Mouse (Mus musculus) lung, adult 18-20 months (tissue): Measurements from ENCODE around the gene Abhd16a.
"Not testable (repeated sequence)": the region's sequence is repeated elsewhere in the genome, so short reads cannot be mapped to it uniquely, and the experiment has no call there.

Experiments
- DNase-seq, 2 experiments: peaks; one replicate each; pipeline ENCODE4 v3.0.0; 2022; ENCODE audit warnings: mixed read lengths in 2 of 2

Abhd16a gene

GRCm38 (mm10) chr17:35123287-35123686 is 34.2 kb downstream of the Abhd16a start:
- DNase-seq, result not testable (repeated sequence)

GRCm38 (mm10) chr17:35124261-35124896 is 35.3 kb downstream of the Abhd16a start:
- not testable (repeated sequence) for DNase-seq

DNA sequence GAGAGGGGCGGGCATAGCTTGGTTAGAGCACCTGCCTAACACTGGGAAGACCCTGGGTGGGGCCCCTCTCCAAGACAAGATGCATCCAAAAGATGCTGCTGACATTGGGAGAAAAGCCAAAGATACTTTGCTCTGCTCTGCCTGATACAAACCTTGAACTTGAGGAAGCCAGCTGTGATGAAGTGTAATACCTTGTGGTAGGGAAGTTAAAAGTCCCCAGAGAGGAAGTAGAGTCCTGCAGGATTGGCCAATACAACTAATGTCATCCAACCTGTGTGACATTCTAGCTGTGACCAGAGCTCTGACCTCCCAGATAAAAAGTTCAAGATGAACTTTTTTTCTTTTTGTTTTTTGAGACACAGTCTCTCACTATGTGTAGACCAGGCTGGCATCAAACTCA is 36.0 kb downstream of the Abhd16a start:
- no peak for DNase-seq

DNA sequence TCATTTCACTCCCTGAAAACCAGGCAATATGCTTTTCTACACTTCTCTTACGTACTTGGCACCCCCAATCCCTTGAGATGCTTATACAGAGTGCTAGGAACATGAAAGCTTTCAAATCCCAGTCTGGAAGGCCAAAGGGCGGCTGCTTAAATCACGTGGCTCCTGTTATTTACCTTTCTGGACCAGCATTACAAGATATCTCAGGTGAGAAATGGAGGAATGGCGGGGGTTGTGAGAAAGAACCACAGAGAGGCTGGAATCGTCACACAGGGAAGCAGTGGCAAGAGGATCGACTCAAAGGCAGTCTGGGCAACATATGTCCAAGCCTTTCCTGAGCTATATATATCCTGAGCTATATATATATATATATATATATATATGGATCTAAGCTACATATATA is 36.5 kb downstream of the Abhd16a start:
- peak in 1 of 2 experiments; percentile 42 for DNase-seq

DNA sequence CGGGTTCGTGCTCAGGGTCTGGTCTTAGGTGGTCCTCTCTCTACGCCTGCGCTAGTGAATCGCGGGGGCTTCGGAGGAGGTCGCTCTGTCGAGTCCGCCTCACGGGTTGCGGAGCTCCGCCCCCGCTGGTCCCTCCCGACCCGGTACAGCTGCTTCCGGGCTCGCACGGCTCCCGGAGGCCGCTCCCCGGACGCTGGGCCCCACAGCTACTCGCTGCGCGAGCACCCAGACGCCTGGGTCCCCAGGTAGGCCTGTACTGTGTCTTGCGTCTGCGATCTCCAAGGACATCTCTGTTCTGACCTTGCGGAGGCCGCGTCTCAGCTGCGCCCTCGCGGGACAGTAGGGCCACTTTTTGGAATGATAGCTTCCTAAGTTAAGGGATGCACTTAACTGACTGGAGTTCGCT is 37.1 kb downstream of the Abhd16a start, which contains the start of gene D17H6S53E:
D17H6S53E (plus strand) TSS at position 168 of the 406 bp plus-strand sequence.
- DNase-seq, result peak; percentile 81 to 86

- no peak for DNase-seq
These were observed 38.0 kb downstream of the Abhd16a start for GRCm38 (mm10) chr17:35127017-35127416.

- DNase-seq, result no peak
These were observed 39.9 kb downstream of the Abhd16a start for GRCm38 (mm10) chr17:35128996-35129395.

DNA sequence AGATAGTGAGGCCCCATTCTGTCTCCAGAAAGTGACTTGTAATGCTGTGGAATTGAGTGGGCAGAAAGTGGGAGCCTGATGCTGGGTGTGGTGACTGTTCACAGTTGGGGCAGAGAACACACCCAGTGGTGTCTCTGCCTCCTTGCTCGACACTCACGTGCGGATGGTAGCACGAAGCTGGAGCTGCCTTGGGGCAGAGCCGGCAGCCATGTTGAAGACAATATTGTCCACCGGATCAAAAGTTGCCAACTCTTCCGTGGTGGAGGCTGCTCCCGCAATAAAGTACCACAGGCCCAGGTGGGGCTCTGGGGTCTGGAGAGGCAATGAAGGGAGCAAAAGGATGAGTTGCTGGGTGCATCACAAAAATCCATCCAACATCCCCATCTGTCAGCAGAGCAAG is 42.0 kb downstream of the Abhd16a start:
- DNase-seq, result no peak

DNA sequence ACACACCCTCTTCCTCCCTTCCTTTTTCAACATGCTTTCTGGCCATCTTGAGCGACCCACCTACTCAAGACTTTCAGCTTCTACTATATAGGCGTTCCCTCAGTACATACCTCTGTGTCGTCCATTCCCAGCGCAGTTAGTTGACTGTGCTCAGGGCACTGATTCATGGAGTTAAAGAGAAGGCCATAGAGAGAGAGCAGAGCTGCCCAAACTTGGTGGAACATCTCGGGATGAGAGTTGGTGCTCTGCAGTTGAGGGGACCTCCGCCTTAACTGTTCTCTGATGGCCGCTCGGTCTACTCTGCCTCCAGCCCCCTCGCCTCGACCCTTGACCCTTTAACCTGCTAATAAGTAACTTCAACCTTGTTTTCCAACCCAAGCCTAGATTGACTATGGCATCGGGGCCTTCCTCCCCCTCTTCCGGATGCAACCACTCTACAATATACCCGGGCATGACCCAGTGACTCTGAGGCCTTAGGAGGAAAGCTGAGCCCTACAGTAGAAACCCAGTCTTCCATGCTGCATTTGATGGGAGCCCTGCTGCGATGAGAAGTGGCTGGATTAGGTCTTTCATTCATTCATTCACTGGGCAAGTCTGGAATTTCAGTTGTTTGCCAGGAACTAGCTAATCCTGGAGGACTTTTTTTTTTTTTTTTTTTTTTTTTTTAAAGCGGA is 42.6 kb downstream of the Abhd16a start, which contains the start of gene Apom:
Apom (minus strand) TSS at position 551 of the 674 bp plus-strand sequence.
- DNase-seq, result no peak

DNA sequence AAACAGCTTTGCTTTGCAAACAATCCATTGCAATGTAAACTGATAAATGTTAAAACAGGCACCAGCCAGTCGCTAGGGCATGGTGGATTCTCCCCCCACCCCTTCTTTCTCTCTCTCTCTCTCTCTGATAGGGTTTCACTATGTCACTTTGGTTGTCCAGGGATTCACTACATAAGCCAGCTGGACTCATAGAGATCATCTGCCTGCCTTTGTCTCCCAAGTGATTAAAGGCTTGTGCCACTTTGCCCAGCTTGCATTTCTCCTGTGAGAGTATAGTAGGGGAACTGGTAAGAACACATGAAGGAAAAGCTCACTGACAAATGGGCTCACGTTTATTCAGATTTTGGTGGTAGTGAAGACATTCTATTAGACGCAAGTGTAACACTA is 43.1 kb downstream of the Abhd16a start:
- DNase-seq, result no peak

DNA sequence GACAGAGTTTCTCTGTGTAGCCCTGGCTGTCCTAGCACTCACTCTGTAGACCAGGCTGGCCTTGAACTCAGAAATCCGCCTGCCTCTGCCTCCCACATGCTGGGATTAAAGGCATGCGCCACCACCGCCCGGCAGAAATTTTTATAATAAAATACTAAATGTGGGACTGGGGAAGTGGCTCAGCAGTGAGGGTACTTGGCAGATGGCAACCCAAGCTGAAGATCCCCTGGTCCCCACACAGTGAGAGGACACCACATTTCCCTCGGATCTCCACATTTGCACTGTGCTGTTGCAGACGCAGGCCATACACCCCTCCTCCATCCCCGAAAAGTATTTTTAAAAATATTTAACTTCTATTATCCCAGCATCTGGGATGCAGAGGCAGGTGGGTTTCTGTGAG is 44.5 kb downstream of the Abhd16a start:
- no peak for DNase-seq

GRCm38 (mm10) chr17:35134801-35135590 is 45.9 kb downstream of the Abhd16a start, which contains the start of gene Bag6:
Bag6 (plus strand) TSS chr17:35135178.
- peak; percentile 91 to 93 for DNase-seq

- peak in 1 of 2 experiments; percentile 72 for DNase-seq
These were observed 46.7 kb downstream of the Abhd16a start for GRCm38 (mm10) chr17:35135591-35136320.

GRCm38 (mm10) chr17:35139269-35139668 is 50.2 kb downstream of the Abhd16a start:
- DNase-seq, result no peak

GRCm38 (mm10) chr17:35140490-35140996 is 51.5 kb downstream of the Abhd16a start:
- DNase-seq, result no peak

DNA sequence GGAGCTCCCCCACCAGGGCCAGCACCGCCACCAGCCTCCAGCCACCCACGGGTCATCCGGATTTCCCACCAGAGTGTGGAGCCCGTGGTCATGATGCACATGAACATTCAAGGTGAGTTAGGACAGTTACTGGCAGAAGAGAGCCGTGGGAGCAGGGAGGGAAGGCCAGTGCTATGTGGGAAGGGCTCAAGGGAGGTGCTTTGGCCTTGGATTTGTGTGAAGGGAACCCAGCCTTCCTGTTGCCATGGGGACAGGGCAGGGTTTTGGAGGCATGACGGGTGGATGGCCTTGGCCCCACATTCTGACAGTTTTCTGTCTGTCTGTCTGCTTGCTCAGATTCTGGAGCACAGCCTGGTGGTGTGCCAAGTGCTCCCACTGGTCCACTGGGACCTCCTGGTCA is 52.9 kb downstream of the Abhd16a start:
- no peak for DNase-seq

- DNase-seq, result no peak
These were observed 57.1 kb downstream of the Abhd16a start for GRCm38 (mm10) chr17:35146139-35146538.

DNA sequence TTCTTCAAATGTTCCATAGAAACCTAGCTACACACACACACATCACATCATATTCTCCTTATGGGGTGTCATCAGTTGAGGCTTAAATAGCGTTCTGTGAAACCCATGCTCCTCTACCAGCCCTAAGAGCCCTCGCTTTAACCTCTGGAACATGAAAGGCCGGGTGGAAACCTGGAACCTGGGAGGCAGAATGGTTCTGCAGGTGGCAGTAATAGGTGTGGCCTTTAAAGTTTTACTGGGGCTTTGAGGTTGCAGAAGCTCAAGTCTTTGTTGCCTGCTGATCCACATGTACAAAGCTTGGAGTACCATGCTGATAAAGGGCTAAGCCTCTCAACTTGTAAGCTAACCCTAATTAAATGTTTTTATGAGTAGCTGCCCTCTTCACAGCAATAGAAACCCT is 58.3 kb downstream of the Abhd16a start:
- no peak for DNase-seq

DNA sequence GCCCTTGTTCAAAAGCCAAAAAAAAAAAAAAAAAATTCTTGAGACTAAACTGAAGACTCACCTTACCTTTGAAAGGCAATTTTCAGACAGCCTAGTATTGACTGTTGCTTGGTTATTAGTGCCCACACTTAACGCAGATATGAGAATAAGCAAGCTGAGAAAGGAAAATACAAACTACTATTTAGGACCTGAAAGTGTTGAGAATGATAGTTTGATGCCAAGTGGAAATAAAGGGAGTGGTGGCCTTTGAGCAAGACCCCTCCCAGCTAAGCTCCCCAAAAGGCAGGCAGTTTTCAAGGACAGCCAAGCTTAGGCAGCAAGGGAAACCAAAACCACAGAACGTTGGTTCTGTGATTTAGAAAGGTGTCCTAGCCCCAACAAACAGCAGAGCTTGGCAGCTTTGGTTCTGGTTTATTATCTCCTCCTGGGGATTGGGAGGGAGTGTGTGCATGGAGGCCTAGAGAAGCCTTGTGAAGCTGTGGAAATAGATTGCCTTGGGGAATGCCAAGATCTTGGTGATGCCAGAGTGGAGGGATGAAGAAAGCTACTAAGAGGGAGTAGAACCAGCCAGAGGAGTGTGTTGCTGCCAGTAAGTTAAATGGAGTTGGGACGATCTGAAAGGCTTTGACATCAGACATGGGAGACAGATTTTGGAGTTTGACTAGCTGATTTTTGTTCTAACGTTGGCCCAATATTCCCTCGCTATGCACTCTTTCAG is 59.0 kb downstream of the Abhd16a start:
- no peak for DNase-seq

DNA sequence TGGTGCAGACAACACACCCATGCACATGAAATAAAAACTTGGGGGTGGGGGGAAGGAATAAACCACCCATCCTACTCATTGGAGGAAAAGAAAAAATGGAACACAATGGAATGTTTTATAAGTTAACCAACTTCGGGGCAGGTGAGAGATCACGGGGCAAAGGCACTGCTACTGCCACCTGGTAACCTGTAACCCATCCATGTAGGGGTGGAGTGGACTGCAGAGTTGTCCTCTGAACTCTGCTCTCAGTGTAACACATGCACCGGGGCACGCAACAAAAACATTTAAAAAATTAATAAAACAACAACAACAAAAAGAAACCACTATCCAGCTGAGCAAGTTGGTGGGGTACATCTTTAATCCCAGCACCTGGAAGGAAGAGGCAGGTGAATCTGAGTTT is 63.1 kb downstream of the Abhd16a start:
- DNase-seq, result no peak
